10 mouse cellular contexts compared by ENCODE assay signal in the genomic region with DNA sequence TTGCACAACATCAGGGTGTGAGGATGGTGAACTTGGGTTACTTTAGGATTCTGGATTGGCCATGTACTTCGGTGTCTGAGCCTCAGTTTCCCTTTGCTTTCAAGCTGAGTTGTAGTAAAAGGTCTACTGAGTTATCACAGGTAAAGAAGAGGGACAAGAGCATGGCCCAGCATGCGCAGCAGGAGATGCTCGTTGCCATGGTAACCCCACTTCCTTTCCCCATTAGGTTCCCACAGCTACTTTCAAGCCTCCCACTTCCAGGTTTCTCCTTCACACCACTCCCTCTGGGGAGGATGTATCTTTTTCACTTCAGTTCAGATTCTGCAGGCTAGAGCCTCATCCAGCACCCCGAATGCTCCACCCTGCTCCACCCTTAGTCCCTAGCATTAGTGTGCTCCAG. TPM values are rescaled to one million over a fixed set of nuclear protein-coding genes. Genes with fewer than 3 reads are reported as not detected.
DNase-seq lines count a peak whose midpoint lies in the region; ATAC-seq and TF ChIP-seq lines count a peak whose summit lies in the region.
"Had no signal": no experiment of that assay in that cellular context is flagged by ENCODE, and none has a peak within 500 bp of the region (broad histone marks: within the 10 kb centered on the region; RNA-seq: fewer than 3 reads in every experiment).

No protein-coding gene starts in this region.

- no peak for TF ChIP-seq CTCF in ES-Bruce4 (IDR thresholded peaks at IDR 0.05; ENCODE audit: low read depth, low read length)

- H3K27me3 ChIP-seq in ES-Bruce4 (ENCODE audit: control insufficient read depth, insufficient read depth, low read length, poor library complexity, severe bottlenecking), result no peaks in the 10 kb centered on the region

- intact Hi-C loops in left cerebral cortex, postnatal 4 days (cut with DNase I), result no loop called here
- intact Hi-C loops in left cerebral cortex, postnatal 14 days (cut with DNase I), result no loop called here

- DNase-seq in left cerebral cortex, adult 11 months (ENCODE audit: low spot score), result peak; percentile 77
- no peak for DNase-seq in left cerebral cortex, postnatal 4 days
- DNase-seq in ZHBTc4 (ENCODE audit: low read depth, low spot score), result peak; percentile 77
- peak; percentile 79 to 88 for DNase-seq in left cerebral cortex, postnatal 14 days (ENCODE audit: low spot score in 2 of 2)
- DNase-seq in layer of hippocampus, postnatal 10 days (ENCODE audit: low spot score in 2 of 2), result no peak
- DNase-seq: cerebellum, postnatal 14 days; heart, adult 18-20 months; lung, postnatal 10 days had no signal

- H3K27ac ChIP-seq in ES-Bruce4 (ENCODE audit: insufficient read depth, low read length), result peak overlapping the region; percentile 87

- H3K4me3 ChIP-seq in ES-Bruce4 (ENCODE audit: low read depth, low read length), result no peak overlapping the region

- H3K4me1 ChIP-seq in ES-Bruce4 (ENCODE audit: control insufficient read depth, insufficient read depth, low read length), result peaks cover 18% of the 10 kb centered on the region

- peak; percentile 64; the same call in 1 of the 2 replicates for TF ChIP-seq EP300 in ES-Bruce4 (IDR thresholded peaks at IDR 0.05; ENCODE audit: insufficient read depth, low read depth, low read length)

- no peak overlapping the region for H3K9ac ChIP-seq in ES-Bruce4 (ENCODE audit: low read depth, poor library complexity, severe bottlenecking)

- ATAC-seq in cerebellum, adult (ENCODE audit: insufficient number of reproducible peaks, low FRiP score, low TSS enrichment), result no peak

- TF ChIP-seq POLR2A in ES-Bruce4 (IDR thresholded peaks at IDR 0.05; ENCODE audit: insufficient read depth, low read length), result no peak

- H3K9me3 ChIP-seq in ES-Bruce4 (replicated peaks; ENCODE audit: control insufficient read depth, insufficient read depth, low read length, poor library complexity, severe bottlenecking), result no peaks in the 10 kb centered on the region

- H3K36me3 ChIP-seq in ES-Bruce4 (ENCODE audit: control insufficient read depth, insufficient read depth, low read length, poor library complexity, severe bottlenecking), result no peaks in the 10 kb centered on the region

RNA-seq across cellular contexts. Expression of a gene that starts 9.8 kb away (rescaled TPM):
- total RNA-seq in left cerebral cortex, postnatal 4 days (2021), result 10 to 100 TPM; 68.2 to 70.5 TPM
- polyA plus RNA-seq in ES-Bruce4 (2011; ENCODE audit: insufficient read depth, insufficient read length, low read depth, missing spikeins), result 20.3 and 21.4 TPM in 2 replicates
- total RNA-seq in left cerebral cortex, postnatal 14 days (2021), result 10 to 100 TPM; 29.7 to 38.4 TPM
- 10 to 100 TPM; 17.4 to 18.7 TPM for total RNA-seq in layer of hippocampus, postnatal 10 days (2021)

RNA-seq across cellular contexts. Expression of a gene that starts 27.5 kb away (rescaled TPM):
- total RNA-seq in left cerebral cortex, postnatal 4 days (2021), result 10 to 100 TPM; 28.0 to 29.7 TPM
- polyA plus RNA-seq in ES-Bruce4 (2011; ENCODE audit: insufficient read depth, insufficient read length, low read depth, missing spikeins), result 23.4 and 31.3 TPM in 2 replicates
- 10 to 100 TPM; 29.3 to 30.0 TPM for total RNA-seq in left cerebral cortex, postnatal 14 days (2021)
- 10 to 100 TPM; 24.7 to 25.0 TPM for total RNA-seq in layer of hippocampus, postnatal 10 days (2021)

Comparison
In these comparisons a context has a peak if more than half of its experiments do, and no peak if none do; other contexts are left out.
1. DNase-seq: peak in left cerebral cortex, adult 11 months (single experiment), ZHBTc4 (single experiment) and left cerebral cortex, postnatal 14 days (2 of 2); none in left cerebral cortex, postnatal 4 days (single experiment) and layer of hippocampus, postnatal 10 days (0 of 2).